ENCODE assay signal across 8 mouse cellular contexts in genomic region chr12:55831101-55831500, GRCm38 (mm10). TPM values are rescaled to one million over a fixed set of nuclear protein-coding genes. Genes with fewer than 3 reads are reported as not detected.
A peak's percentile ranks its signal among the peaks of the same experiment; 100 is the strongest.
DNase-seq lines count a peak whose midpoint lies in the region; ATAC-seq and TF ChIP-seq lines count a peak whose summit lies in the region.

No protein-coding gene starts in this region.

- no peaks in the 10 kb centered on the region for H3K36me3 ChIP-seq in kidney, embryonic 16.5 days (ENCODE audit: insufficient read depth, low read length)
- no peaks in the 10 kb centered on the region for H3K36me3 ChIP-seq in embryonic facial prominence, embryonic 11.5 days (replicated peaks; ENCODE audit: control insufficient read depth, insufficient read depth, low read depth, low read length)
- no peaks in the 10 kb centered on the region for H3K36me3 ChIP-seq in hindbrain, postnatal 0 days (ENCODE audit: insufficient read depth, low read length)
- no peaks in the 10 kb centered on the region for H3K36me3 ChIP-seq in limb, embryonic 10.5 days

- H3K4me1 ChIP-seq in kidney, embryonic 16.5 days (ENCODE audit: insufficient read depth, low read length): no peaks in the 10 kb centered on the region
- H3K4me1 ChIP-seq in embryonic facial prominence, embryonic 11.5 days (ENCODE audit: control insufficient read depth, insufficient read depth, low read length): no peaks in the 10 kb centered on the region
- H3K4me1 ChIP-seq in hindbrain, postnatal 0 days (ENCODE audit: insufficient read depth, low read length): no peaks in the 10 kb centered on the region
- no peaks in the 10 kb centered on the region for H3K4me1 ChIP-seq in limb, embryonic 10.5 days

- no peaks in the 10 kb centered on the region for H3K9me3 ChIP-seq in kidney, embryonic 16.5 days (ENCODE audit: low read length)
- no peaks in the 10 kb centered on the region for H3K9me3 ChIP-seq in embryonic facial prominence, embryonic 11.5 days (replicated peaks; ENCODE audit: control insufficient read depth, low read length)
- H3K9me3 ChIP-seq in hindbrain, postnatal 0 days (ENCODE audit: low read length): no peaks in the 10 kb centered on the region
- H3K9me3 ChIP-seq in limb, embryonic 10.5 days (replicated peaks): no peaks in the 10 kb centered on the region

- DNase-seq in kidney, adult 11 months: peak; percentile 53
- peak; percentile 68 for DNase-seq in adrenal gland, postnatal 25 days
- DNase-seq in embryonic facial prominence, embryonic 11.5 days (ENCODE audit: low spot score): peak; percentile 78
- DNase-seq in hindbrain, postnatal 0 days (ENCODE audit: low spot score): peak; percentile 77
- peak; percentile 61 for DNase-seq in limb, embryonic 10.5 days (ENCODE audit: low spot score)
- peak; percentile 29 for DNase-seq in ovary, postnatal 10 days (ENCODE audit: low spot score)
- peak; percentile 66 for DNase-seq in thymus, postnatal 14 days

- H3K9ac ChIP-seq in kidney, embryonic 16.5 days (replicated peaks; ENCODE audit: low read length): no peak overlapping the region
- H3K9ac ChIP-seq in embryonic facial prominence, embryonic 11.5 days (replicated peaks; ENCODE audit: low read length): no peak overlapping the region
- no peak overlapping the region for H3K9ac ChIP-seq in hindbrain, postnatal 0 days (replicated peaks; ENCODE audit: low read length)

- ATAC-seq in kidney, embryonic 16.5 days (ENCODE audit: low FRiP score, low TSS enrichment): no peak
- no peak for ATAC-seq in embryonic facial prominence, embryonic 11.5 days (replicated peaks; ENCODE audit: insufficient number of reproducible peaks, low FRiP score, low TSS enrichment, low read depth)
- ATAC-seq in hindbrain, postnatal 0 days: no peak

- H3K4me2 ChIP-seq in kidney, embryonic 16.5 days (replicated peaks; ENCODE audit: low read depth, low read length): no peak overlapping the region
- no peak overlapping the region for H3K4me2 ChIP-seq in embryonic facial prominence, embryonic 11.5 days (ENCODE audit: low read depth, low read length)
- no peak overlapping the region for H3K4me2 ChIP-seq in hindbrain, postnatal 0 days (ENCODE audit: low read depth, low read length)

- H3K4me3 ChIP-seq in kidney, embryonic 16.5 days (ENCODE audit: low read length): no peak overlapping the region
- no peak overlapping the region for H3K4me3 ChIP-seq in embryonic facial prominence, embryonic 11.5 days (ENCODE audit: low read depth, low read length)
- H3K4me3 ChIP-seq in hindbrain, postnatal 0 days (ENCODE audit: low read length): no peak overlapping the region
- H3K4me3 ChIP-seq in limb, embryonic 10.5 days: no peak overlapping the region

- 22% methylated on average over 2 of the region's 2 CpGs for WGBS in kidney, embryonic 16.5 days
- WGBS in embryonic facial prominence, embryonic 11.5 days: 19% methylated on average over 2 of the region's 2 CpGs
- WGBS in hindbrain, postnatal 0 days: 27% methylated on average over 2 of the region's 2 CpGs
- WGBS in limb, embryonic 10.5 days: 21% methylated on average over 2 of the region's 2 CpGs

- no peaks in the 10 kb centered on the region for H3K27me3 ChIP-seq in kidney, embryonic 16.5 days (ENCODE audit: insufficient read depth, low read length)
- H3K27me3 ChIP-seq in embryonic facial prominence, embryonic 11.5 days (ENCODE audit: control insufficient read depth, insufficient read depth, low read length): no peaks in the 10 kb centered on the region
- H3K27me3 ChIP-seq in hindbrain, postnatal 0 days (ENCODE audit: insufficient read depth, low read length): no peaks in the 10 kb centered on the region
- H3K27me3 ChIP-seq in limb, embryonic 10.5 days (ENCODE audit: low read depth, poor library complexity, severe bottlenecking): no peaks in the 10 kb centered on the region

- TF ChIP-seq CTCF in hindbrain, postnatal 0 days (IDR thresholded peaks at IDR 0.05; ENCODE audit: low read depth): peak; percentile 89

- H3K27ac ChIP-seq in kidney, embryonic 16.5 days (ENCODE audit: low read length): no peak overlapping the region
- H3K27ac ChIP-seq in embryonic facial prominence, embryonic 11.5 days (replicated peaks; ENCODE audit: low read depth, low read length): no peak overlapping the region
- no peak overlapping the region for H3K27ac ChIP-seq in hindbrain, postnatal 0 days
- no peak overlapping the region for H3K27ac ChIP-seq in limb, embryonic 10.5 days

RNA-seq across cellular contexts. Expression of gene Brms1l, which starts 5.0 kb away (rescaled TPM):
- 39.5 and 40.1 TPM in 2 replicates for polyA plus RNA-seq in kidney, embryonic 16.5 days (2015; fragmentation: Nextera tagmentation; extraction: Ambion mirVana)
- 35.0 and 56.1 TPM in 2 replicates for total RNA-seq in adrenal gland, postnatal 25 days (2021)
- 41.1 and 42.9 TPM in 2 replicates for polyA plus RNA-seq in embryonic facial prominence, embryonic 11.5 days (2014; fragmentation: Nextera tagmentation; extraction: Ambion mirVana)
- total RNA-seq in hindbrain, postnatal 0 days (2014; rRNA removed): 29.1 and 32.1 TPM in 2 replicates
- 39.3 and 40.9 TPM in 2 replicates for polyA plus RNA-seq in hindbrain, postnatal 0 days (2015; fragmentation: Nextera tagmentation; extraction: Ambion mirVana)
- polyA plus RNA-seq in limb, embryonic 10.5 days (2016; fragmentation: Nextera tagmentation; extraction: Ambion mirVana): 35.6 and 45.9 TPM in 2 replicates

RNA-seq across cellular contexts. Expression of gene Ralgapa1, which starts 10.1 kb away (rescaled TPM):
- polyA plus RNA-seq in kidney, embryonic 16.5 days (2015; fragmentation: Nextera tagmentation; extraction: Ambion mirVana): 10.6 and 13.5 TPM in 2 replicates
- 84.1 and 99.9 TPM in 2 replicates for total RNA-seq in adrenal gland, postnatal 25 days (2021)
- 16.2 and 19.2 TPM in 2 replicates for polyA plus RNA-seq in embryonic facial prominence, embryonic 11.5 days (2014; fragmentation: Nextera tagmentation; extraction: Ambion mirVana)
- total RNA-seq in hindbrain, postnatal 0 days (2014; rRNA removed): 94.3 and 110 TPM in 2 replicates
- polyA plus RNA-seq in hindbrain, postnatal 0 days (2015; fragmentation: Nextera tagmentation; extraction: Ambion mirVana): 17.5 and 18.5 TPM in 2 replicates
- polyA plus RNA-seq in limb, embryonic 10.5 days (2016; fragmentation: Nextera tagmentation; extraction: Ambion mirVana): 8.1 and 10.5 TPM in 2 replicates
